In genomic region chr11:83753581-83754181, GRCm38 (mm10) we compare ENCODE assay signal across 8 mouse cellular contexts. TPM values are rescaled to one million over a fixed set of nuclear protein-coding genes. Genes with fewer than 3 reads are reported as not detected.
DNase-seq lines count a peak whose midpoint lies in the region; ATAC-seq and TF ChIP-seq lines count a peak whose summit lies in the region.

Gene Heatr6 (plus strand): TSS chr11:83753696.

- WGBS in heart, embryonic 12.5 days = 0% methylated on average over 47 of the region's 47 CpGs
- under 1% methylated on average over 47 of the region's 47 CpGs for WGBS in kidney, postnatal 0 days
- WGBS in liver, embryonic 11.5 days = under 1% methylated on average over 47 of the region's 47 CpGs
- under 1% methylated on average over 47 of the region's 47 CpGs for WGBS in stomach, embryonic 14.5 days

- no peak for TF ChIP-seq CTCF in C2C12 (IDR thresholded peaks at IDR 0.05; ENCODE audit: control insufficient read depth, insufficient read depth, insufficient read length)
- no peak for TF ChIP-seq CTCF in brain, embryonic 14.5 days (IDR thresholded peaks at IDR 0.05; ENCODE audit: borderline replicate concordance, extremely low read depth, insufficient read depth, insufficient read length)
- no peak for TF ChIP-seq CTCF in kidney, postnatal 0 days (IDR thresholded peaks at IDR 0.05; ENCODE audit: low read depth)

- H3K27me3 ChIP-seq in C2C12 (ENCODE audit: control insufficient read depth, insufficient read depth, insufficient read length) = no peaks in the 10 kb centered on the region
- peaks cover 8% of the 10 kb centered on the region for H3K27me3 ChIP-seq in erythroblast, embryonic 14.5 days (ENCODE audit: control insufficient read depth)
- H3K27me3 ChIP-seq in heart, embryonic 12.5 days (replicated peaks) = peaks cover 22% of the 10 kb centered on the region
- H3K27me3 ChIP-seq in kidney, postnatal 0 days (ENCODE audit: insufficient read depth, low read length) = no peaks in the 10 kb centered on the region
- H3K27me3 ChIP-seq in liver, embryonic 11.5 days (replicated peaks; ENCODE audit: control insufficient read depth, insufficient read depth, low read length) = no peaks in the 10 kb centered on the region
- H3K27me3 ChIP-seq in stomach, embryonic 14.5 days (ENCODE audit: control insufficient read depth, insufficient read depth, low read length) = no peaks in the 10 kb centered on the region

- no peaks in the 10 kb centered on the region for H3K9me3 ChIP-seq in erythroblast, embryonic 14.5 days (ENCODE audit: control insufficient read depth, low read length)
- no peaks in the 10 kb centered on the region for H3K9me3 ChIP-seq in heart, embryonic 12.5 days (replicated peaks)
- H3K9me3 ChIP-seq in kidney, postnatal 0 days (replicated peaks; ENCODE audit: low read length) = no peaks in the 10 kb centered on the region
- no peaks in the 10 kb centered on the region for H3K9me3 ChIP-seq in liver, embryonic 11.5 days (ENCODE audit: control insufficient read depth, low read length)
- no peaks in the 10 kb centered on the region for H3K9me3 ChIP-seq in stomach, embryonic 14.5 days (ENCODE audit: control insufficient read depth, low read depth, low read length)

- ATAC-seq in heart, embryonic 12.5 days (ENCODE audit: insufficient number of reproducible peaks, low FRiP score) = peak; percentile 93
- ATAC-seq in kidney, postnatal 0 days (replicated peaks; ENCODE audit: low FRiP score, low read depth) = peak; percentile 98
- ATAC-seq in liver, embryonic 11.5 days (replicated peaks; ENCODE audit: low FRiP score) = peak; percentile 94
- peak; percentile 91 for ATAC-seq in stomach, embryonic 14.5 days (ENCODE audit: insufficient number of reproducible peaks, insufficient read depth, low FRiP score, low read depth)

- H3K79me3 ChIP-seq in C2C12 (ENCODE audit: low read depth) = peaks cover 19% of the 10 kb centered on the region

- H3K27ac ChIP-seq in heart, embryonic 12.5 days (ENCODE audit: poor library complexity, severe bottlenecking) = peak within 1 kb of the TSS; percentile 76
- H3K27ac ChIP-seq in kidney, postnatal 0 days = peak within 1 kb of the TSS; percentile 81
- peak within 1 kb of the TSS; percentile 78 for H3K27ac ChIP-seq in liver, embryonic 11.5 days (ENCODE audit: low read depth, low read length)
- H3K27ac ChIP-seq in stomach, embryonic 14.5 days (ENCODE audit: low read length) = peak within 1 kb of the TSS; percentile 84

- H3K4me2 ChIP-seq in heart, embryonic 12.5 days = peak within 1 kb of the TSS; percentile 82
- H3K4me2 ChIP-seq in kidney, postnatal 0 days (ENCODE audit: low read length) = peak within 1 kb of the TSS; percentile 57
- H3K4me2 ChIP-seq in liver, embryonic 11.5 days = peak within 1 kb of the TSS; percentile 83
- H3K4me2 ChIP-seq in stomach, embryonic 14.5 days (replicated peaks; ENCODE audit: low read depth, low read length) = peak within 1 kb of the TSS; percentile 63

- DNase-seq in brain, embryonic 14.5 days (ENCODE audit: low read depth) = peak; percentile 96
- peak; percentile 95 for DNase-seq in kidney, postnatal 0 days (ENCODE audit: low spot score)
- peak; percentile 84 for DNase-seq in liver, embryonic 11.5 days (ENCODE audit: low spot score)
- peak; percentile 90 for DNase-seq in naive thymus-derived CD4-positive, alpha-beta T cell, adult 2 months (ENCODE audit: low read depth)

- peaks cover 18% of the 10 kb centered on the region for H3K4me1 ChIP-seq in erythroblast, embryonic 14.5 days (ENCODE audit: control insufficient read depth)
- peaks cover 11% of the 10 kb centered on the region for H3K4me1 ChIP-seq in heart, embryonic 12.5 days (replicated peaks)
- H3K4me1 ChIP-seq in kidney, postnatal 0 days (replicated peaks; ENCODE audit: insufficient read depth, low read length) = peaks cover 8% of the 10 kb centered on the region; the same call in 1 of the 2 replicates
- H3K4me1 ChIP-seq in liver, embryonic 11.5 days (replicated peaks; ENCODE audit: control insufficient read depth, insufficient read depth, low read length) = peaks cover 7% of the 10 kb centered on the region
- H3K4me1 ChIP-seq in stomach, embryonic 14.5 days (ENCODE audit: control insufficient read depth, insufficient read depth, low read length) = peaks cover 6% of the 10 kb centered on the region

- H3K9ac ChIP-seq in heart, embryonic 12.5 days = peak within 1 kb of the TSS; percentile 83
- H3K9ac ChIP-seq in kidney, postnatal 0 days (ENCODE audit: low read depth, low read length) = peak within 1 kb of the TSS; percentile 76
- peak within 1 kb of the TSS; percentile 81 for H3K9ac ChIP-seq in liver, embryonic 11.5 days (ENCODE audit: low read depth, low read length)
- H3K9ac ChIP-seq in stomach, embryonic 14.5 days (replicated peaks; ENCODE audit: low read depth, low read length) = peak within 1 kb of the TSS; percentile 67

- peaks cover 22% of the 10 kb centered on the region for H3K79me2 ChIP-seq in C2C12 (ENCODE audit: control insufficient read depth, insufficient read depth)

- peaks cover 30% of the 10 kb centered on the region for H3K36me3 ChIP-seq in C2C12 (ENCODE audit: control insufficient read depth, insufficient read depth)
- H3K36me3 ChIP-seq in erythroblast, embryonic 14.5 days (ENCODE audit: control insufficient read depth) = peaks cover 30% of the 10 kb centered on the region
- H3K36me3 ChIP-seq in heart, embryonic 12.5 days = peaks cover 25% of the 10 kb centered on the region
- H3K36me3 ChIP-seq in kidney, postnatal 0 days (ENCODE audit: insufficient read depth, low read length) = peaks cover 17% of the 10 kb centered on the region
- H3K36me3 ChIP-seq in liver, embryonic 11.5 days (ENCODE audit: control insufficient read depth, insufficient read depth, low read length) = peaks cover 4% of the 10 kb centered on the region
- H3K36me3 ChIP-seq in stomach, embryonic 14.5 days (ENCODE audit: control insufficient read depth, insufficient read depth, low read length) = peaks cover 18% of the 10 kb centered on the region

- peak within 1 kb of the TSS; percentile 84 for H3K4me3 ChIP-seq in C2C12 (ENCODE audit: insufficient read depth, poor library complexity, severe bottlenecking)
- H3K4me3 ChIP-seq in erythroblast, embryonic 14.5 days (replicated peaks) = peak within 1 kb of the TSS; percentile 86
- peak within 1 kb of the TSS; percentile 88 for H3K4me3 ChIP-seq in heart, embryonic 12.5 days
- H3K4me3 ChIP-seq in kidney, postnatal 0 days (replicated peaks; ENCODE audit: low read depth, low read length) = peak within 1 kb of the TSS; percentile 69
- H3K4me3 ChIP-seq in liver, embryonic 11.5 days (ENCODE audit: low read depth, low read length) = peak within 1 kb of the TSS; percentile 80
- H3K4me3 ChIP-seq in stomach, embryonic 14.5 days (ENCODE audit: low read depth, low read length) = peak within 1 kb of the TSS; percentile 86

- peak; percentile 42; the same call in 1 of the 2 replicates for TF ChIP-seq POLR2A in brain, embryonic 14.5 days (IDR thresholded peaks at IDR 0.05; ENCODE audit: borderline replicate concordance, extremely low read depth, insufficient read depth, insufficient read length, poor library complexity, severe bottlenecking)

- peak within 1 kb of the TSS; percentile 89 for H3ac ChIP-seq in C2C12 (ENCODE audit: control insufficient read depth, insufficient read length, low read depth)

TF ChIP-seq in C2C12, 6 proteins besides CTCF, POLR2A, EP300 and RAD21:
- TF ChIP-seq MAX (IDR thresholded peaks at IDR 0.05) = peak; percentile 18
- TF ChIP-seq MYOG (IDR thresholded peaks at IDR 0.05; ENCODE audit: control insufficient read depth, extremely low read depth, insufficient read length) = no peak
- no peak for TF ChIP-seq USF1 (IDR thresholded peaks at IDR 0.05; ENCODE audit: low read depth)

RNA-seq across cellular contexts. Expression of gene Heatr6, which starts in this region (rescaled TPM):
- polyA plus RNA-seq in C2C12 (2012; fragmentation: generic; extraction: Trizol) = 10.2 TPM
- 35.9 and 40.5 TPM in 2 replicates for polyA plus RNA-seq in brain, embryonic 14.5 days (2012; rRNA removed)
- polyA plus RNA-seq in erythroblast, embryonic 14.5 days (2012) = 0.14 and 0.15 TPM in 2 replicates
- 13.4 and 15.0 TPM in 2 replicates for polyA plus RNA-seq in heart, embryonic 12.5 days (2016; fragmentation: Nextera tagmentation; extraction: Ambion mirVana)
- polyA plus RNA-seq in kidney, postnatal 0 days (2015; fragmentation: Nextera tagmentation; extraction: Ambion mirVana) = 14.4 and 14.9 TPM in 2 replicates
- polyA plus RNA-seq in liver, embryonic 11.5 days (2014; fragmentation: Nextera tagmentation; extraction: Ambion mirVana) = 14.5 and 16.8 TPM in 2 replicates
- polyA plus RNA-seq in stomach, embryonic 14.5 days (2014; fragmentation: Nextera tagmentation; extraction: Ambion mirVana) = 28.7 and 29.1 TPM in 2 replicates

Comparison
In these comparisons a context has a peak if more than half of its experiments do, and no peak if none do; other contexts are left out.
1. Peak in every context shown above with its lines: DNase-seq, ATAC-seq, H3K4me3 ChIP-seq and H3K27ac ChIP-seq.